Mouse (Mus musculus) NIH3T3 (cell line): ENCODE measurements around the gene Nhp2.

ENCODE experiments used
- DNase-seq: peaks from one replicate; pipeline ENCODE4 v3.0.0-alpha.2; 2012; ENCODE audit warnings: low read depth

Gene Nhp2

GRCm38 (mm10) chr11:51635525-51636322, 16.2 kb downstream of the Nhp2 start, which contains the start of gene Rmnd5b:
Rmnd5b (minus strand) TSS chr11:51635896.
- peak; percentile 89 for DNase-seq

GRCm38 (mm10) chr11:51636323-51636684, 16.8 kb downstream of the Nhp2 start:
- DNase-seq = peak; percentile 90

GRCm38 (mm10) chr11:51637971-51638414, 18.5 kb downstream of the Nhp2 start:
- DNase-seq = no peak

GRCm38 (mm10) chr11:51638497-51638896, 19.0 kb downstream of the Nhp2 start:
- DNase-seq = no peak

GRCm38 (mm10) chr11:51640748-51641147, 21.2 kb downstream of the Nhp2 start:
- DNase-seq = peak; percentile 32

GRCm38 (mm10) chr11:51643202-51643601, 23.7 kb downstream of the Nhp2 start:
- DNase-seq = no peak

GRCm38 (mm10) chr11:51643761-51644160, 24.2 kb downstream of the Nhp2 start:
- no peak for DNase-seq

- no peak for DNase-seq
These were observed 24.7 kb downstream of the Nhp2 start for GRCm38 (mm10) chr11:51644217-51644616.

DNA sequence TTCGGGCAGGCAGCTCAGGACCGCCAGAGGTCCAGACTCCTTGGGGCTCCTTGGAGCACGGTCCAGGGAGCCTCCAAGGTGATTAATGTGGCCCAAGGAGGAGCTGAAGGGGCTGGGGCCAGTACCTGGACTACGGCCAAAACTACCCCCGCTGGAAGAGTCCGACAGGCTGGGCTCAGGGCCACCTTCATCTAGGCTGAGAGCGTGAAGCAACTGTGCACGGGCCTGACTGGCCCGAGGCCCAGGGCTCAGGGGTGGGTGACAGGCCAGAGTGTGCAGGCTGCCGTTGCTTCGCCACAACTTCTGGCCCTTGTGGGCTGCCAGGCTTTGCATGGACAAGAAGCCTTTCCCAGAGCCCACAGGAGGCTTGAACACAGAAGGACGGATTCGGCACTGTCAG, 25.8 kb downstream of the Nhp2 start:
- DNase-seq = peak; percentile 17

GRCm38 (mm10) chr11:51646245-51646644, 26.7 kb downstream of the Nhp2 start:
- DNase-seq = no peak

GRCm38 (mm10) chr11:51646751-51647667, 27.5 kb downstream of the Nhp2 start:
- DNase-seq = no peak

DNA sequence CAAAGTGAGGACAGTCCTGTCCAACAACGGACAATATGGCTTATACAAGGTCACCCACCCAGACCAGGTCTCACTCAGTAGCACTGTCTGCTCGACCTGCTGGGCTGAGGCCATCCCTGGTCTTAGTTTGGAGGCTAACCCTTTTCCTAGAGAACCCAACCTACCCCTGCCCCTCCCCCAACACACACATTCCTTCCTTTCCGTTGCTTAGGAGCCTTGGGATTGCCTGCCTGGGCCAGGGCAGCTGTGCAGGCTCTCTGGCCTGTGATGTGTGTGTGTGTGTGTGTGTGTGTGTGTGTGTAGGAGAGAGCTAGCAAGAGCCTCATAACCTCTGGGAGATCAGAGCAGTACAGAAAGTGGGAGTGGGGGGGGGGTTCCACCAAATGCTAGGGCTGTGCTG, 29.0 kb downstream of the Nhp2 start:
- DNase-seq = peak; percentile 26

DNA sequence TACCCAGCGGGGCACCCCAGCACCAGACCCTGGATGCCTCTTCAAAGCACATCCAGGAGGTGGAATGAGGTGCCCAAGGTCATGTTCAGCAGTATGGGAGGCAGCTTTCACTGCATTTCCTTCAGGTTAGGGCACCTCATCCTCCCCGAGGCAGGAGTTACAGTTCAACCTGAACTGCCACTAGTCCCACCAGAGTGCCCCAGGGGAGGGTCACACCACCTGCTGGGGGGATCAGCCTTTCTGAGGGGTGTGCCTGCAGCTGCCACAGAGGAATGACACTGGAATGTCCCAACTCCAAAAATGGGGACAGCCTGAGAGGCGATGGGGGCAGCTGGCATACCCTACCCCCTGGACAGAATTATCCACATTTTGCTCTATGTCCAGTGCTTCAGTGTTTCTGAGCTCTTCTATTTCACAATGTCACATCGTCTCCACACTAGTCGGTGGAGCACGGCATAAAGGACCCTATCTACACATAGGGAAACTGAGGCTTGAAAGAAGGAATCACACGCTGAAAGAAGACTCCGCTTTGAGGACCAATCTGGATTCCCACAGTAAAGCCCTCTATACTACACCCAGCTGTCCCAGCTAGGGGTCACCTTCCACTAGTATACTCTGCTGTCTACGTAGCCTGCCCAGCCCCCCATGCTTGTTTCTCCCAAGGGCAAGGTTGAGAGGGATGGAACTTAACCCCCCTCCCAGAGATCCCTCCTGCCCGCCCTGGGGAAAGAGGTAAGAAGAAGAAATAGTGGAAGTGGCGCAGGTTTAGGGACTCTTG, 29.8 kb downstream of the Nhp2 start:
- no peak for DNase-seq

DNA sequence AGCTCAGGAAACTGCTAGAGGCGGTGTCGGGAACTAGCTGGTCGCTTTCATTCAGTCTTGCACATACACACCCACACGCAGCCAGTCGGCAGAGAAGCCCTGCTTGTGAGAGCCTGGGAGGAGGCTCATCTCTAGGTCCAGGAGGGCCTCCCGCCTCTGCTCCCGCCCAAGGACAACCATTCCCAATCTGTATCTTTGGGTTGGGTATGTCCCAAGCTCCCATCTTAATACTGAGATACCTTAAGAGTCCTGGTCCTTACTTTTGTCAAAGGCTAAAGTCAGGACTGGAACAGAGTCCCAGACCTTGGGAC, 30.3 kb downstream of the Nhp2 start:
- no peak for DNase-seq

GRCm38 (mm10) chr11:51650261-51650660, 30.7 kb downstream of the Nhp2 start:
- no peak for DNase-seq

DNA sequence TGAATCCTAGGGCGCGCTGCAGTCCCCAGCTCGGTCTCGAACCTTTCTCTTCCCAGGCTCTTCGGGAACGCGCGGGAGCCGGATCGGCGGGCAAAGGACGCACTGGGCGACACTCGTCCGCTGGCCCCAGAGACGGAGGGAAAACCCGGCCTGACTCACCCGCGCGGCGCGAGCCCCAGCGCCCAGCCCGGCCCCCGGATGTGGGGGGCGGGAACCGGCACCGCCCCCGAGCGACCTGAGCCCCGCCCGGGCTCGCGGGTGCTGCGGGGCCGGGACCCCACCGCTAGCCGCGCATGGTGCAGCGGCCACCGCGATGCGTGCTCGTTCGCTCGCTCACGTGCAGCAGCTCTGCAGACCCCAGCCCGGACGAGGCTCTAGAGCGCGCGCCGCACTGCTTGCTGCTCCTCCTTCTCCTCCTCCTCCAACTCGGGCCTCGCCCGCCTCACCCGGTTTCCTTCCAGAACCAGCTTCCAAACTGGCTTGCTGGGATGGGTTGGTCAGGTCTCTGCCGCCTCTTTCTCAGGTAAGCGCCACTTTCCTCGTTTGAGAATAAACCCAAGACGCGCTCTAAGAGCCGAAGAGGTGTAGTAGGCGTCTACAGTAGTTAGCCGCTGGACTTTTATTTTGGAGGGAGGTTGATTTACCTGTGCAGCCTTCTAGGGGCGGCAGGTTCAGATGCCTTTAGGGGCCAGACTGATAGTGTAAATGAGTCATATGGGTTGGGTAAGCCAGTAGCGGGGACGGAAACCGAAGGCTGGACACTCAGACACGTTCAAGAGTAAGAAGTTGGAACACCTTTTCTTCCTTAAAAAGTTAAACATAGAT, 31.4 kb downstream of the Nhp2 start, which contains the start of the genes N4bp3 and D930048N14Rik:
Gene N4bp3, minus strand, starts transcription at position 152 of the 825 bp plus-strand sequence.
Gene D930048N14Rik, plus strand, starts transcription at position 264 of the 825 bp plus-strand sequence.
- no peak for DNase-seq

- no peak for DNase-seq
These were observed 33.4 kb downstream of the Nhp2 start for GRCm38 (mm10) chr11:51652889-51653418.

GRCm38 (mm10) chr11:51653736-51654135, 34.2 kb downstream of the Nhp2 start:
- DNase-seq = no peak

GRCm38 (mm10) chr11:51654891-51655290, 35.4 kb downstream of the Nhp2 start:
- DNase-seq = peak; percentile 37

DNA sequence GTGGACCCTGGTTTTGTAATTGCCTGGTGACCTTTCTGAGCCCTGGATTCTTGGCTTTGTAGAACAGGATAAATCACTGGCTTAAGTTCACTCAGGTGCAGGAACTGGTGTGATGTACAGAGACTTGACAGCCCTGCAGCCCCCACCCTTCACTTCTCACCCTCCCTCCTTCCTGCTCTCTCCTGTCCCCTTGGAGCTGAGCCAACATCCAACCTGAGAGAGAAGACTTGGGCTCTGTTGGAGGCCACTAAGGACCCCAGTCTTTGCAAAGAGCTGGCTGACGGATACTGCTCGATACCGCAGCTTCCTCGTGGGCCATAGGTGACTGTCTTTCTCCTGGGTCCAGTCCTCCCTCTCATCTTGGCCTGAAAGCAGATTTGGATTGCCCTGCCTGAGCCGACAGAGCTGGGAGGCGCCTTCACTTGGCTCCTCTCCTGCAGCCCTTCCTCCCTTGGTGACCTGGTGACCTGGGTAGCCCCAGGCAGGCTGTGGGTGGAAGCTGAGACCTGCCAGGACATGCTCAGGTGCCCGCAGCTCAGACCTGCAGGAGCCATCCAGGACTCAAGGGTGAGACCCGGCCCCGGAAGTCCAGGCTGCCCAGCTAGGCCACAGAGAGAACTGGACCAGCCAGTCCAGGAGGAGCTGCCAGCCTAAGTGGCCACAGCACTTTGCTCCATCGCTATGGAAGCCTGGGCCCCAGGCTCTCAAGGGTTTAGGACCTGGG, 37.4 kb downstream of the Nhp2 start:
- no peak for DNase-seq
